Mouse (Mus musculus): Measurements from ENCODE around the gene Tmem30c.

Tmem30c gene

GRCm38 (mm10) chr16:57292765-57293164, at the start of gene Tmem30c:
Tmem30c (minus strand) TSS chr16:57292865.
- in situ Hi-C loops (cut with MboI, MseI): no loop called here

- in situ Hi-C loops (cut with MboI, MseI): loop anchor here in 1 of 2 experiments (5.0 kb wide), 1 partner anchor 42 kb away; no protein-coding TSS in a partner anchor
Observed at GRCm38 (mm10) chr16:57340613-57340898, 47.9 kb upstream of the Tmem30c start.

- in situ Hi-C loops (cut with MboI, MseI): loop anchor here in 1 of 2 experiments (5.0 kb wide), 1 partner anchor 42 kb away; no protein-coding TSS in a partner anchor
Observed at GRCm38 (mm10) chr16:57339765-57340612, 47.3 kb upstream of the Tmem30c start.

DNA sequence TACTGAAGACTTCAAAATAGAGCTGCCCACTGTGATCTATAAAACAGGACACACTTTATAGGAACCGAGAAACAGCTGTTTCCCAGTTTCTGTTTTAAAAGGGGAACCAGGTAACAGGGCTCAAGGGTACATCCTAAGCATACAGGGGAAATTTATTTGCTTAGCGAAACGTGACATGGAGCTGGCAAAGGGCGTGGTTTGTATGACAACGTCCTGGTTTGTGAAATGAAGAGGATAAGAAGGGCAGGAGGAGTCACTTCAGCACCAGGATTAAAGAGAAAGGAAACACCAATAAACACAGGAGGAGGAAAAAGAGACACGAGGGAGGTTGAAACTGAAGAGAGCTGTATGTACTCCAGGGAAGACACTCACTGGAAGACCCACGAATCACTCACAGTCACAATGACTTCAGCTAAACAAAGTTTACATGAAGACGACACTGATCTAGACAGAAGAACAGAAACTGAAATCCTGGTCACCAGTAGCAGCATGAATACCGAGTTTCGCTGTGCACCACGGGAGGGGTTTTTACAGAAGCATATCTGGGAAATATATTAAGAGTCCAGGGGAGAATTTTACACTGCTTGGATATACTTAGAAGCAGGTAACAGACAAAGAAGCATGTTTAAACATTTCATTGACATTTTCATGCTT, 44.2 kb upstream of the Tmem30c start:
- in situ Hi-C loops (cut with MboI, MseI): no loop called here

- in situ Hi-C loops (cut with MboI, MseI): no loop called here
Observed at GRCm38 (mm10) chr16:57332301-57332700, 39.6 kb upstream of the Tmem30c start.

DNA sequence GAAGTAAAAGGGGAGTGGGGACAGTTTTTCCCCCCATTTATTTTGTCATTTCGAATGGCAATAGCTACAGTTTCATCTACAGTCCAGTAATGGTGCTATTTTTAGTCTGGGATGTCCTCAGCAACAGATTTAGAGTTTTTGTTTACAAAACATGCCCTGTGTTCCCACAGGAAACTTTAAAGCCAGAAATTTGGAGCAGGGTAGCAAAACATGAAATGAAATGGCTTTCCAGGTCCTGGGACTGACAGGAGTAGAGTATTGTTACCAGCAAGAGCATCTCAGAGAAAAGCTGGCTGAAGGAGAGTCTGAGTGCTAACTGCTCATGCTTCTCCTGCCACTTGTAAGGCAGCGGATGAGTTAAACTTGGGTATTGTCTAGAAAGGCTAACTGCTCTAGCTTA, 37.4 kb upstream of the Tmem30c start:
- in situ Hi-C loops (cut with MboI, MseI): no loop called here

- in situ Hi-C loops (cut with MboI, MseI): no loop called here
Observed at GRCm38 (mm10) chr16:57329028-57329427, 36.4 kb upstream of the Tmem30c start.

DNA sequence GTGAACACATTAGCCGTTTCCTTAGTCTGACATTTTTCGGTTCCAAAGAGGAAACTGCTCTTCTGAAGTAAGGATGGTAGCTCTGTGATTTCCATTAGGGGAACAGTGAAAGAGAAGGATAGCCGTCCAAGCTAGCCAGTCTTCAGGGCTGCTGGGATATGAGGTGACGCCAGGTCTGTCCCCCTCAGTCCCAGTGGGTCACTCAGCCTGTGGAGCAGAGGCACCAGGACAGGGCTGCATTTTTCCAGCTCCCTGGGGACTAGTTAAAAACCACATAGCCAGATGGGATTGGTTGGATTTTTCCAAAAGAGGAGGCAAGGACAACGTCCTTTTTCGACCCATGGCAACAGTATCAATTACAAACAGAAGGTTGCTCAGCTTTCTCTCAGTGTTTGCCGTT, 34.3 kb upstream of the Tmem30c start:
- in situ Hi-C loops (cut with MboI, MseI): no loop called here

- in situ Hi-C loops (cut with MboI, MseI): no loop called here
Observed at GRCm38 (mm10) chr16:57319284-57320124, 26.8 kb upstream of the Tmem30c start.

- in situ Hi-C loops (cut with MboI, MseI): no loop called here
Observed at GRCm38 (mm10) chr16:57318637-57319125, 26.0 kb upstream of the Tmem30c start.

- in situ Hi-C loops (cut with MboI, MseI): no loop called here
Observed at GRCm38 (mm10) chr16:57317882-57318636, 25.4 kb upstream of the Tmem30c start.

DNA sequence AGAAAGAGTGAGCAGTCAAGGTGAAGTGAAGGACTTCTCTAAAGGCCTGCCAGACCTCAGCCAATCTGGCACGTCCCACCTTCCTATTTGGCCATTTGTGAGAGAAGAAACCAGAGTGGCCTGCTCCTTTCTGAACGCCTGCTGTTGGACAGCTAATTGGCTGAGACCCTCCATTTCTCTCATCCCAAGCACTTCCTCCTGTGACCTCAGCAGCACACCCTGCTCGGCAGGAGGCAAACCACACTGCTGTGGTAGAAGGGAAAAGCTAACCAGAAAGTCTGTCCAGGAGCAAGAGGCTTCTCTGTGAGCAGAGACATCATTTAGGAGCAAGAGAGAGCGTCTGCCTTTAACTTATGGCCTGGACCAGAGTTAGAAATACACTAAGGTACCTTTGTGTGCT, 24.5 kb upstream of the Tmem30c start:
- in situ Hi-C loops (cut with MboI, MseI): no loop called here

GRCm38 (mm10) chr16:57315026-57315425, 22.4 kb upstream of the Tmem30c start:
- in situ Hi-C loops (cut with MboI, MseI): no loop called here

DNA sequence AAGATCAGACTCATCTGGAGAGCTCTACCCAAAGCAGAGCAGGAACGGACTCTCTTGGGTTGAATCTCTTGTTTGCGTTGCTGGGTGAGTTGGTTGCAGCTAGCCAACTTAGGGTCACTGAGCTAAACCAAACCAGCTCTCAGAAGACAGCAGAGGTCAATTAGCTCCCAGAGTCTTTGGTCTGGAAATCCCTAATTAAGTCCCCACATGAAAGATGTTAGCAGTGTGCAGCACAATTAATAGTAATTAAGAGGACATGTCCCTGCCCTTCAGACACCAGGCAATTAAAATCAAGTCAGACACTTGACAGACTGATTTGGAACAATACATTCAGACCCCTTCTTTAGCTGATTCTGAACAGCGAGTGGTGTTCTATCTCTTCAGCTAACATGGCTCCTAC, 21.6 kb upstream of the Tmem30c start:
- in situ Hi-C loops (cut with MboI, MseI): no loop called here

DNA sequence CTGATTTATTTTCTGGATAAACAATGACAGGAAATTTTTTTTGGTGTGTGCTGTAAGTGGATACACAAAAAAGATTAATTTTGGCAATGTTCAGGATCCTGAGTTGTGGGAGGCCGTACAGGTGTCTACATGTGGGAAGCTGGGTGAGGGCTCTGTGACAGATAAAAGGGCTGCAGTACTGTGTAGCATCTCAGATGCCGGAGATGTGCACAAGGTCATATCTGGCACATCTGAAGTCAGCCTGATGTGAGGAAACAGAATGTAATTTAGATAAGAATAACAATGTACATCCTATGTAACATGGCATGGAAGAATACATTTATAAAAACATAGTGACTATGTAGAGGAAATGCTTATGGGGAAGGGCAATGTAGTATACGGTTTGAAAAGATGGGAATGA, 20.8 kb upstream of the Tmem30c start:
- in situ Hi-C loops (cut with MboI, MseI): no loop called here

DNA sequence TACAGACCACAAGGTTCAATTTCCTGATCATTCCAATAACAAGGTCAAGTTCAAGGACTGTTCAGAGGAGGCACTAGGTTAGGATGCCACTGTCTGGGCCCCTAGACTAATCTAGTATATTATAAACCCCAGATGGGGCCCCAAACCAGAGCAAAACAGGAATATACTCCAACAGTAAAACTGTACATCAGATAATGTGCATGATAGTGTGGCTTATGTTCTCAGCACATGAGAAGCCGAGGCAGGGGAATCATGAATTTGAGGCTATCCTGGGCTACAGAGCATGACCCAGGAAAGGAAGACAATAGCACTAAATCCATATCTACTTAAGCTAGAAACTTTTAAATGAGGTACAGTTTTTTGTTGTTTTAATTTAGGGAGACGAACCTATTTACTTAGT, 19.5 kb upstream of the Tmem30c start:
- in situ Hi-C loops (cut with MboI, MseI): no loop called here

- in situ Hi-C loops (cut with MboI, MseI): no loop called here
Observed at GRCm38 (mm10) chr16:57305463-57305862, 12.8 kb upstream of the Tmem30c start.

DNA sequence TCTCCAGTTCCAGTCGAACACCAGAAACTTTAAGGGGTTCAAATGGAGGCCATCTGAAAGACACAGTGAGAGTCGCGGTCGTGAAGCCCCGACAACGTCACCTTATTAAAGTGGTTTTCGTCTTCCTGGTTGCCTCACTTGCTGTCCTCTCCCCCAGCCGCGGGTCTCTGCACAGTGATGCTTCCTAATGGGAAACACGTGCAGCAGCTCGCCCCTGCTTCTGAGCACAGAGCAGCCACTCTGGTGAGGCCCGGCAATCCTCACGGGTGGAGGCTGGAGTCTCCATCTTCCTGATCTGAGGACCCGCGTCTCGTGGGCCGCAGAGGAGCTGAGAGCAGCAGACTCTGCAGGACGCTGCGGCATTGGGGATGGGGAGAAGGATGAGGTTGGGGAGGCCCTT, 11.1 kb upstream of the Tmem30c start:
- in situ Hi-C loops (cut with MboI, MseI): no loop called here

DNA sequence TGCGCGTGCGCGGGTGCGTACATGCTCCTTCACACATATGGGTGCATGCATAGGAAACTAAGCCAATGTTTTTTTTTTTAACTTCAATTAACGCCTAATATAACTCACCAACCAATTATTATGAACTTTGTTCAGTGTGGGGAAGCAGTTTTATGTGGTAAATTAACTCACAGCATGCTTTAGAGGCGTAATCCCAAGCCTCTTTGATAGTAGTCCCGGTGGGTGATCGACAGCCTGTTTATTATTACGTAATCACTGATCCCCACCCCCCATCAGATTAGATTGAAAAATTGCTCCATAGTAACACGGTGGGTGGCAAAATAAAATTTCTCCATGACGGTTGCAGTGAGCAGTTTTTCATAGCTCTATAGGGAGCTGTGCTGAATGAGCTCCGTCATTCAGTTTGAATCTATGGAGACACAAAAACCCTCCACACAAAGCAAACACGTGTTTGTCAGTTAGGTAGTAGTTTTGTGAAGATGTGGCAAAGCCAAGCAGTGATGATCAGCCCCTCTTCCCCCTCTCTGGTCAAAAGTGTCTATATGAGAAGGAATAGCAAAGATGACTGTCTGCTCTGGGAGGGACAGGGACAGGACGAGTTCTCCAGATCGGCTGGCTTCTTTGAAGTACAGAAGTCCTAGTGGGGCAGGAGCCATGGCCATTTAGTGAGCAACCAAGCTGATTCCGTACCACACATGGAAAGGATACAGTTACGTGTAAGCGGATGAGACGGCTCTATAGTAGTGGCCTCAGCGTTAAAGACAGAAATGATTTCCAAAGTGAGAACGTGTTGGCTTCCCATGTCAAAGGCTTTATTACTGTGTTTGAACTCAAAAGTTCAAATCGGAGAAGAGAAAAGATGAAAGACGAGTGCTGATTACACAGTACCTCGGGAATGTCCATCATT, 10.4 kb upstream of the Tmem30c start:
- in situ Hi-C loops (cut with MboI, MseI): no loop called here

DNA sequence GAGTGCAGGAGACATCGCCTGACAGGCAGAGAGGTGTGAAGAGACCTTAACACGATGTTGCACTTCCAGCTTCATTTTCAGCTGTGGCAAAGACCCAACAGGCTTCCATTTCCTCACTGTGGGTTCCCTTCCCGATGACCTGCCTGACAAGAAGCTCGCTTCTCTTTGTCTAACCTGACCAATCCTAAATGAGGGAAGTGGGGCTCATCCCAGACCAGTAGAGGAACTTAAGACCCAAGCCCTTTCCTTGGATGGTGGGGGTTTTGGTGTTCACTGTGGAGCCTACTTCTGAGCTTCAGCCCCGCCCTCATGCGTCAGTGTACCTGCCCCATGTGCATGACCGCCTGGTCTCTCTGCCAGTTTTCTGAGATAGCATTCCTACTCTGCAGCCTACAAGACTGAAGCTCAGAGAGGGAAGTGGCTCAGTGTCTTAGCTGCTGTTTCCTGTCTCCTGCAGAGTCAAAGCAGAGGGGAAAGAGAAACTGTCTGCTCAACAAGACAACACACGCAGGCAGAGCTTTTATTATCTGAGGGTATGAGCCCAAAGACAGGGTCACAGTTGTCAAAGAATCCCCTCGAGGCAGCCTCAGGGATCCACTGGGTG, 8.9 kb upstream of the Tmem30c start:
- in situ Hi-C loops (cut with MboI, MseI): no loop called here

Measured in T-helper 17 cell (primary cell).